Mouse (Mus musculus): ENCODE results near the gene Ubap1l. TPM values are rescaled to one million over a fixed set of nuclear protein-coding genes. Genes with fewer than 3 reads are reported as not detected.
A peak's percentile ranks its signal among the peaks of the same experiment; 100 is the strongest.

Gene Ubap1l
- polyA plus RNA-seq, 1 experiment: 4.9 TPM

DNA sequence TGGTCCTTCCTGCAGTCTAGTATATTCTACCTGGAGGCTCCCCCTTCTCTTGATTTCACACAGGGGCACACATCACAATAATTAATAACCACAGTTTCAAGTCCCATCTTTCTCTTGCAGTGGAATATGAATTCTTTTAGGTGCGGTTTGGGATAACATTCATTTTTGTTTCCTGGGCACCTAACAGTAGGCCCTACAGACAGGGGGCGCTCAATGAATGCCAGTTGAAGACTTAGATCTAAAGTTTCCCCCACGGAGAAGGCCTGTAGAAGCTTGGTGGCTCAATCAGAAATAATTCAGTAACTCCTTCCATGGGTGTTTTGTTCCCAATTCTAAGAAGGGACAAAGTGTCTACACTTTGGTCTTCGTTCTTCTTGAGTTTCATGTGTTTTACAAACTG is 11.6 kb downstream of the Ubap1l start:
- DNase-seq (ENCODE audit: extremely low spot score in 1 of 2, low spot score in 1 of 2): peak in 1 of 2 experiments; percentile 63

DNA sequence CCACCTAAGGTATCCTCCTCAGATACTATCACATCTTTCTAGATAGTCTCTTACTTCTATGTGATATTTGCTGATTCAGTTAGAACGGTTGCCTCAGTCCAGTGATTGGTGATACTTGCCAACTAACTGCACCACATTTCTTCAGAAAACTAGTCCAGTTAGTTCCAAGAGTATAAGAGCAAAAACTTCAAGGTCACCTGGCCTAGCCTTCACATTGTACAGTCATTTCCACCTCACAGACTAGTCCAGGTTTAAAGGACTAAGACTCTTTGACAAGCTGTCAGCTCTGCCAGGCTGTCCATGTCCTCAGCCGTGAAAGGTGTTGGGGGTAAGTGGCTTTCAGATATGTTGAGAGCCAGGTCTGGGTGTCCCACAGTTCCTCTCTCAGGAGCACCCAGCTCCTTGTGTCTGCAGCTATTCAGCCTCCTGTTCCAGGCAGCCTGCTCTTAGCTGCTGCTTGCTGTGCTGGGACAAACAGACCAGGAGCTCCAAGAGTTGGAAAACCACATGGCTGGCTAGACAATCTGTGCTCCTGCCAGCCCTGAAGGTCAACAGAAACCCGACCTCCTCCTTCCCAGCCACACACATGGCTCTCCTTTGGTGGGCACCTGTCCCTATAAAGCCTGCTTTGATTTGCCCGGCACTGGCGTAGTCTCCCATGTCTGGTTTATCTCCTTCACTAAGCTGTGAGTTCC is 13.8 kb downstream of the Ubap1l start:
- DNase-seq (ENCODE audit: extremely low spot score in 1 of 2, low spot score in 1 of 2): no peak

DNA sequence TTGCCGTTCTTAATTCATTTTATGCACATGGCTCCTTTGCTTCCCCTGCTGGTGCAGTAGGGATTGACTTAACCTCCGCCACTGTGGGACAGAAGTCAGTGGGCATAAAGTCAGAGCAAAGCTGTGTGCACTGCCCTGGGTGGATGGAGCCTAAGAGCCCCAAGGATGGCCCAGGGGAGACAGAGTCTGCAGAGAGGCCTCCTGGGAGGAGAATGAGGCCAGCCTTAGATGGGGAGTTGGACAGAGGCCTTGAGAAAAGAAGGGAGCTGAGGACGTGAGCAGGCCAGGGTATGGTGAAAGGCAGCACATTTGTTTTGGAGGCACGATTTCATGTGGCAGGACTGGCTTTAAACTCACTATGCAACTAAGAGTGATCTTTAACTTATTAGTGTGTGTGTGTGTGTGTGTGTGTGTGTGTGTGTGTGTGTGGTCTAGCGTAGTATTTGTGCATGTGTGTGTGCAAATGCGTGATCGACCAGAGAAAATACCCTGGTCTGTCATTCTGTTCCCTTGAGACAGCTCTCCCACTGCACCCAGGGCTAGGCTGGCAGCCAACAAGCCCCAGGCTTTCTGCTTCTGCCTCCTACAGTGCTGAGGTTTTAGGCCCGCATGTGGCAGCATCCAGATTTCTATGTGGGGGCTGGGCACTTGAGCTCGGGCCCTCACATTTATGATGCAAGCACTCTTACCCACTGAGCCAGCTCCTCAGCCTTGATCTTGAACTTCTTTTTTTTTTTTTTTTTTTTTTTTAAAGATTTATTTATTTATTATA is 14.5 kb downstream of the Ubap1l start:
- peak; percentile 70 to 79 for DNase-seq (ENCODE audit: extremely low spot score in 1 of 2, low spot score in 1 of 2)

DNA sequence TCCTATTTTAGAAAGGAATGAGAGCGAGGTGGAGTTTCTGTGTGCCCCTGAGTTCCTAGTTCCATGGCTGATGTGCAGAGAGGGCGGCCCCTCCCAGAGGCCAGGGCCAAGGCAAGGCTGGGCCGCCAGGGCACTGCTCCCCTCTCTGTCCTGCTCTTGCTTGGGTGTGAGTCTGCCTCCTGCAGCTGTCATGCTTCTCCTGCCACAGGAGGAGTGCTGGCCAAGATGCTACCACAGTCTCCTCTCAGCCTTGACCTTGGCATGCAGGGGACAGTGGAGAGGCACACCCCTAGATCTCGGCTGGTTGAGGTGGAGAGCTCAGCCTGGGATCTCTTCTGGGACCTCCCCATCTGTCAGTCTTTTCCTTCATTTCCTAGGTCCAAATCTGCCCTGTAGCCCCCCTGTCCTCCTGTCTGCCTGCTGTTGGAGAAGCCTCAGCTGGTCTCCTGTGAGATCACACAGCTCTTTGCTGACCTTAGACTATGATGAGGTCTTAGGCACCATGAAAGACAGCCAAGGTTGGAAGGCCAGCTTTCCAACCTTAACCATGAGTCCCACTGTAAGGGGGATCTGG is 20.3 kb downstream of the Ubap1l start:
- no peak for DNase-seq (ENCODE audit: extremely low spot score in 1 of 2, low spot score in 1 of 2)

DNA sequence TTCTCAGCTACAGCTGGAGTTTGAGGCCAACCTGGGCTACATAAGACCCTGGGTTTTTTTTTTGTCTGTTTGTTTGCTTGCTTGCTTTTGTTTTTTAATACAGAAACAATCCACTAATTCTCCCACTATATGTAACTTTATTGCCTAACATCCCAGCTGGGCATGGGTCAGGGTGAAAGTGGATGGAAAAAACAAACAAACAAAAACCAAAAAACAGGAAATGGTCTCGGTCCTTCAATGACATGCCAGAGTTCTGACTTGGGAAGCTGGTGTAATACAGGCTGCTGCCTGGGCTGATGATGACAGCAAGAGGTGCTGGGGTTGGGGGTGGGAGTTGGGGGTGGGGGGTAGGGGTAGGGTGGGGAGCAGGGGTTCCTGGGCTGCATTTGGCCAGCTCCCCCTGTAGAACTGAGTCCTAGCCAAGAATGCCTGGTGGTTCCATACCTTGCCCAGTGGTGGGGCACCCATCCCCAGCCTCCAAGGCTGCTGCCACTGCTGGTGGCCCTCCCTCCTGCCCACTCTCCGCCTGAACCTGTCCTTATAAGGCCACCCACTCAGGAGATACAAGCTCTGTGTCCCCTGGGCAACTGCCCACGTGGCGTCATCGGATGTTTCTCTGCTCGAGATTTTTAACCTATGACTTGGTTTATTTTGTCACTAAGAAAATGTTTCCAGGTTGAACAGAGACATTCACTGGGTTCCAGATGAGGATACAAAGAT is 21.4 kb downstream of the Ubap1l start:
- no peak for DNase-seq (ENCODE audit: extremely low spot score in 1 of 2, low spot score in 1 of 2)

DNA sequence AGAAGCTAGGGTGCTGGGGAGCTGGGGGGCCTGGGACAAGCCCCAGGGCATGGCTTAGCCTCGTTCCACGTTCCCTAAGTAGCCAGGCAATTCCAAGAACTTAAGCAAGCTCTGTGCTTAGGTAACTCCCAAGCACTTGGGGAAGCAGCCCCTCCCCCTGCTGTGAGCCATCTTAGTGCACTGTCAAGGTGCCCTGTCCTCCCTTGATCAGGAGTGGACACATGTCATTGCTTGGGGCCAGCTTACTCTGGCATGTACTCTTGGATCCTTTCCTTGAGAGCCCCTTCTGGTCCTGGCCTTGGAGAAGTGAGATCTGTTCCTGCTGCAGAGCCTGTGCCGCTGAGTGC is 21.9 kb downstream of the Ubap1l start:
- no peak for DNase-seq (ENCODE audit: extremely low spot score in 1 of 2, low spot score in 1 of 2)

DNA sequence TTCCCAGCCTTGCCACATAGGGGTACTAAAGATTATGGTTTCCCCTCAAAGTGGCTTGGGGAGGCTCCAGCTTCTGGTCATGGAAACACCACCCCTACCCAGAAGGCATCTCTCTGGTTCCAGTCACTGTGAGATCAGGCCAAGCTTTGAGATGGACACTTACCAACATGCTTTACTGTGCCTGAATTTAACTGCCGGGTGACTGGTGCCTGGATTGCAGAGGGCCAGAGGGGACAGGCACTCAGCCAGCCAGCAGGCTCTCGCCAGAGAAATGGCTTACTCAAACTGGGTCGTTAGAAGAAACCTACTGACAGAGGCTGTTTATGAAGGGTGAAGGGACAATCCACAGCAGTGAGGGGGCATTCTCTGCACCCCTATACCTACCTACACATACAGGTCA is 23.4 kb downstream of the Ubap1l start:
- no peak for DNase-seq (ENCODE audit: extremely low spot score in 1 of 2, low spot score in 1 of 2)

DNA sequence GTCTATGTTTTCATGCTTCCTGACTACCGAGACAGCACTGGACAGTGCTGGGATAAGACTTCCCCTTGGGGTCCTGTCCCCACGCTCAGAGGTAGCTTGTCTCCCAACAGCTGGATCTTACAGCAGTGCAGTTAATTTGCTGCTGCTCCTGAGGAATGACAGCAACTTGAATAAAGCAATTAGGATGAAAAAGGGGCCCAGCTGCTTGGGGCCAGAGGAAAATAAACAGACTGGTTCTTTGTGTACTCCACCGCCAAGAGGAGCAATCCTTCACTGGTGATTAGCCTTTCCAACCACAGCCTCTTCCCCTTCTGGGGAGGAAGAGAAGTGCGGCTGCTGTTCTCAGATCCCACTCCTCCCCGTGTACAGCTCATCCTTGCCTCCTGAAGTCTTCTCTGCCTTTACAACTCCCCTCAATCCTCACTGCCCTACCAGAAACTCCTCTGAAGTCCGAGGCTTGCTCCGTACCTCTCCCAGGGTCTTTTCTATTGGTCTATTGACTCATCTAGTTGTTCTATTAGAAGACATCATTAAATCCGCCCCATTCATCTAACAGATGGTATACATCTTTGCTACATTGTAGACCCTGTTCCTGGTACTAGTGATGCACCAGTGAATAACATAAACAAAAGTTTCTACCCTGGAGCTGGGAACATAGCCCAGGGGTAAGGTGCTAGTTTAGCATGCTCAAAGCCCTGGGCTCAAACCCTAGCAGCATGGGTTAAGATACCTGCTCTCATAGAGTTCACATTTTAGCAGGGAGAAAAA is 25.7 kb downstream of the Ubap1l start:
- DNase-seq (ENCODE audit: extremely low spot score in 1 of 2, low spot score in 1 of 2): no peak

DNA sequence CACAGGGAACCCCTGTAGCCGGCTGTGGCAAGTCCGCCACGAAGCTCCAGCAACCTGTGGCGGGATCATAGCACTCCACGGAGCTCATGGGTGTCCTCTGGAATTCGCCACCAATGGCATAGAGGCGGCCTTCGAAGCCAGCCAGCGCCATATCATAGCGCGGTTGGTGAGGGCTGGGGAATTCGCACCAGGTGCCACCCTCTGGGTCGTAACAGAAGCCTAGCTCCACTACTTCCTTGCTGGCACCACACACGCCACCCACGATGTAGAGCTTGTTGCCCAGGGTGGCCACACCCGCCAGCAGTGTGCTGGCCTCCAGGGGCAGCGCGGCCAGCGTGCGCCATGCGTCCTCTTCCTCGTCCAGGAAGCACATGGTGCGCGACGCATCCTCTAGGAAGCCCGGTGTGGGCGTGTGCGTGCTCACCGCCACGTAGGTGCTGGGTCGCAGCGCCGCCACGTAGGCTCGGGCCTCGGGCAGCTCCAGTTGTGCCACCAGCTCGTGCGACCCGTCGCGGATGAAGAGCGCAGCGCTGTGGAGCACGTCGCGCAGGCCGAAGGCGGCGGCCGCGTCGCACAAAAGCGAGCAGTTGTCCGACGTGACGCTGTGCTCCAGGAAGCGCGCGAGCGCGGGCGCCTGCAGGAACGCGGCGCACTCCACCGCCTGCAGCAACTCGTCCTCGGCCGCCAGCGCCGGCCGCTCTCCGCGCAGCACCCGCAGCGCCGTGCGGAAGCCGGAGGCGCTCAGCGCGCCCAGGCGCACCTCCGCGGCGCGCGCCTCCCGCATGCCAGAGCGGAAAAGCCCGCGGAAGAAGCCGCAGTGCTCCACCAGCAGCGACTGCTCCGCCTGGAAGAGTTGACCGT is 30.1 kb downstream of the Ubap1l start:
- peak in 1 of 2 experiments; percentile 27 for DNase-seq (ENCODE audit: extremely low spot score in 1 of 2, low spot score in 1 of 2)

DNA sequence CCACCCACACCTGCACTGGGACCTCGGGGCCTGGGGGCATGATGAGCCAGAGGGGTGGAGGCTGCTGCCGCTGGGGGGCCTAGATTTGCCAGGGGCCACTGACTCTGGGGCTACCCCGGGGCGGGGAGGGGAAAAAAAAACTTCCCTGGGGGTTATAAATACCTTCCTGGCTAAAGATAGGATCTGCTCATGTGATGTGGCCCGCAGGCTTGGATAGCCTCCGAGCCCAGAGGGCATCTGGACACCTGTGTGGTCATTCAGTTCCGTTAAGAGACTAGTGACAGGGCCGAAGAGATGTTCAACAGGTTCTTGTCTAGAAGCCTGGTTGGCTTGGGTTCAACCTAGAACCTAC is 30.7 kb downstream of the Ubap1l start, which contains the start of gene Kbtbd13:
TSS of gene Kbtbd13 (minus strand) at position 40 of the 352 bp plus-strand sequence.
- no peak for DNase-seq (ENCODE audit: extremely low spot score in 1 of 2, low spot score in 1 of 2)

DNA sequence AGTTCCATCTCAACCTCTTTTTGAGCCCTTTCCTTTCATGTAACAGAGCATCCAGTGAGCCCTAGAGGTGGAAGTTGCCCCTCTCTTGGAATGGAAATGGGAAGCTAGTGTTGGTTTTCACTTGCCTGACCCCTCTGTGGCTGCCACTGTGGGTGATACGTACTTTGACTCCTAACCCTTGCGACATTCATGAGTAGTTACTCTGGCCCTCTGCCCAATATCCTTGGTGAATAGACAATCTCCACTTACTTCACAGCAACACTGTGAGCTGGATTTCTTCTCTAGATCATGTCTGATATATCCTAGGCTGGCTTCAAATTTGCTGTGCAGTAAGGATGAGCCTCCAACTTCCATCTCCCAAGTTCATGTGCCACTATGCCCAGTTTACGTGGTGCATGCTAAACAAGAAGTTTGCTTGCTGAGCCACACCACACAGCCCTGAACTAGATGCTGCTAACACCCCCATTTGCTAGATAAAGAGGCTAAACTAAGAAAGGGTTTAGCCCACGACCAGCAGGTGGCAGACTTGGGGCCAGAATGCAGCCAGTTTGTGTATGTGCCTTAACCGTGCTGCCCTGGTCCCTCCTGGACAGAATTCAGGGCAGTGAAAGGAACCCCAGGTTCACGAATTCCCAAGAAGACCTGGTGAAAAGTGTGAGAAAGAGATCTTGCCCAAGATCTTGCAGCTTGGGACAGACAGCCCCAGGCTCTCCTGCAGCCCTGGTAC is 32.0 kb downstream of the Ubap1l start:
- peak in 1 of 2 experiments; percentile 73 for DNase-seq (ENCODE audit: extremely low spot score in 1 of 2, low spot score in 1 of 2)

DNA sequence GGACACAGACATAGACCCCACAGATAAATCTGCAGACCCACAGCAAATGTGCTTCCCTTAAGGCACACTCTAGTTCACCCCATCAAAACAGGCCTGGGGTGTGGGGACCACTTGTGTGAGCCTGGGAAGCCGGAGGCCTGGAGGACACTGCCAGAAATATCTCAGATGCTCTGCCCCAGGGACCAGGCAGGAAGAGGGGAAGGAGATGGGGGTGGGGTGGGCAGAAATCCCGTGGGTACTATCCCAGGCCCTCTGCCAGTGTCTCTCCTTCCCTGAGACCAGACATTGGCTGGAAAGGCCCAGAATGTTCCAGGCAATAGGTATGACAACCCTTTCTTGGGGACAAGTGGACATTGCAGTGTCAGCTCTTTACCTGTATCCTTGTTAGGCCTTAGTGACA is 32.8 kb downstream of the Ubap1l start:
- no peak for DNase-seq (ENCODE audit: extremely low spot score in 1 of 2, low spot score in 1 of 2)

DNA sequence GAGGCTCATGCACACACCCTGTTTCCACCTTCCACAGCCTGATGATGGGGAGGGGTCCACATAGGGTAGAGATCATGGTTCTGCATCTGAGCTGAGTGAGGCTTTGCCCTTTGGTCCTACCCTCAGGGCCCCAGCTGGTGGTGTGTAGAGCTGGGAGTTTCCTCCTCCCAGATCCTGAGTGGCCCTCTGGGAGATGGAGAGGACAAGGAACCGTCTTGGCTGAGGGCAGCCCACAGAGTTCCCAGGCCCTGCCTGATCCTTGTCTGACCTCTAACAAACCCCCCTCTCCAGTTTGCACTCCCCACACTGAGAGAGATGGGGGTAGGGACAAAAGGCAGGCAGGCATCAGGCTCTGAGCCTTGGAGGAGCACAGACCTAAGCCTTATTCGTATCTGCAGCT is 33.5 kb downstream of the Ubap1l start:
- no peak for DNase-seq (ENCODE audit: extremely low spot score in 1 of 2, low spot score in 1 of 2)

DNA sequence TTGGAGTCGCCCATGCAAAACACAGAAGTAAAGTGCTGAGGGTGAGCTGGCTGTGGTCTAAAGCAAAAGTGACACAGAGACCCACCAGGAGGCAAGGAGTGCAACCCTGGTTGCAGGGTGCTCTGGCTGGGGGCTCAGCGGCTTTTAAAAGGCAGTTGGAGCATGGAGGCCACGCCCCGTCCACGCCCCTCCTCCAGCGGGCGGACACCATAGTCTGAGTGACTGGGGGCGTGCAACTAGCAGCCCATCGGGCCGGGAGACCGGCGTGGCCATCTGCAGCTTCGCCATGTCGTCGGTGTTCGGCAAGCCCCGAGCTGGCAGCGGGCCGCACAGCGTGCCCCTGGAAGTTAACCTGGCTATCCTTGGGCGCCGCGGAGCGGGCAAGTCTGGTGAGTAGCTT is 37.4 kb downstream of the Ubap1l start, which contains the start of gene Rasl12:
TSS of gene Rasl12 (plus strand) at position 228 of the 400 bp plus-strand sequence.
- peak in 1 of 2 experiments; percentile 46 for DNase-seq (ENCODE audit: extremely low spot score in 1 of 2, low spot score in 1 of 2)

DNA sequence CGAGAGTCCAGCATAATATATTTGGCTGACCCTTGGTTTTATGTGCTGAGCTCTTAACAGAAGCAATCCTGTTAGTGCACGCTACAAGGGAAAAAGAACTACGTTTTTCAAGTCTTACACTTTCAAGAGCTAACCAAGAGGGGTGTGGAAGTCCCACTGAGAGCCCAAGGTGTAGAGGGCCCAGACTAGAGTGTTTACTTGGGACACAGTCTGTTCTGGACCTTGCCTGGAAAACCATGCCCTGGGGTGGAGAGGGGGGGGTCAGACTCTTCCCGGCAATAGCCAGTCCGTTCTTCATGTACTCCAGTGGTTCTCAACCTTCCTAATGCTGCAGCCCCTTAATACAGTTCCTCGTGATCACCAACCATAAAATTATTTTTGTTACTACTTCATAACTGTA is 39.1 kb downstream of the Ubap1l start:
- DNase-seq (ENCODE audit: extremely low spot score in 1 of 2, low spot score in 1 of 2): no peak

DNA sequence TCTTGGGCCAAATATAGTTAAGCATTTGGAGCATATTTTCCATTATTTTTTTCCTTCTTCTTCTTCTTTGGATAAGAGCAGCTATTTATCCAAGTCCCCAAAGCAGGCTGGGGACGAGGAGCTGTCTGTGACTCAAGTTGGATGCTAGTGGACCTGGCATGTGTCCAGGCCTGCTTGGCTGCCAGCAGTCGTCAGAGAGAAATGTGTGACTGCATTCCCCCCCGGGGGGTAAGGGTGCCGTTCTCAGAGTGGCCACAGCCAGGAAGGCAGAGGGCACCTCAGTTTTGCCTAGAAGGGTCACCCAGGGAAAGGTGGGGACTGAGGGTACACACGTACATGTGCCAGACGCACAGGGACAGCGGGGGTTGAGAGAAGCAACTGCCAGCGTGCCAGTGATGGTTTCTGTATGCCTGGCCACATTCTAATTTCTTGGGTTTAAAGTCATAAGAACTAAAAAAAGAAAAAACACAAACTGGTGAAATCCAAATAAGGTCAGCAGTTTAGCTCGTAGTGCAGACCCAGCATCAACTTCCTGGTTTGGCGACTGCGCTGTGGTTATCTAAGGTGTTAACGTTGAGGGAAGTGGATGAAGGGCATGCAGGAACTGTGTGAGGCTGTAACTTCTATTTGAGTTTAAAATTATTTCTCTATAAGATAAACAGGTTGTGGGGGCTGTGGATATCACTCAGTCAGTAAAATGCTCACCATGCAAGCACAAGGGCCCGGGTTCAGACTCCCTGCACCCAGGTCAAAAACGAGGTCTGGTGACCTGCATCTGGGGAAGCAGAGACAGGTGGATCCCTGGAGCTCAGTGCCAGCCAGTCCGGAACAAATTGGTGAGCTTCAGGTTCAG is 43.7 kb downstream of the Ubap1l start:
- DNase-seq (ENCODE audit: extremely low spot score in 1 of 2, low spot score in 1 of 2): peak; percentile 32 to 78

DNA sequence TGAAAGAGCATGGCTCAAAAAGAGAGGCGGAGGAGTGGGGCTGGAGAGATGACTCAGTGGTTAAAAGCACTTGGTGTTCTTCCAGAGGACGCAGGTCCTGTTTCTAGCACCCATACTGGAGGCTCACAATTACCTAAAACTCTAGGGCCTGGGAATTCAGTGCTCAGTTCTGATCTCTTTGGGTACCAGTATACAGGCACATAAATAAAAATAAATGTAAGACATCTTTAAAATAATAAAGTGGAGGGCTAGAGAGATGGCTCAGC is 44.3 kb downstream of the Ubap1l start:
- DNase-seq (ENCODE audit: extremely low spot score in 1 of 2, low spot score in 1 of 2): peak in 1 of 2 experiments; percentile 16

DNA sequence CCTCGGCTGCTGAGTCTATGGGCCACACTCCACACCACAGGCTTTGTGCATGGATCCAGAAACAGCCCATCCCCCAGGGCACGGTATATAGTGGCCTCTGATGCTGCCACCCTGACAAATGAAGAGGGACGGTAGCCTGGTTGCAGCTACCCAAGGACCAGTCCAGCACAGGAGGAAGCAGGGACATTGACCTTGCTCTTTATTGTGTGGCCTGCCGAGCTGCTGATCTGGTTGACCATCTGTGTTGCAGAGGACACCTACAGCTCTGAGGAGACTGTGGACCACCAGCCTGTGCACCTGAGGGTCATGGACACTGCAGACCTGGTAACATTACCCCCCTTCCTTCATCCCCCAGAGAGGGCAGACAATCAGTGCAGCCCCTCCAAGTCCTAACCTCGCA is 46.5 kb downstream of the Ubap1l start:
- DNase-seq (ENCODE audit: extremely low spot score in 1 of 2, low spot score in 1 of 2): no peak
